Mouse (Mus musculus): ENCODE data around the gene Lhx8. TPM values are rescaled to one million over a fixed set of nuclear protein-coding genes. Genes with fewer than 3 reads are reported as not detected.

Lhx8 gene
- total RNA-seq, 1 experiment, result not detected

- no peak for TF ChIP-seq MAFK (IDR thresholded peaks at IDR 0.05; ENCODE audit: insufficient read depth, low read depth, low read length)
- TF ChIP-seq CHD2 (IDR thresholded peaks at IDR 0.05; ENCODE audit: low read depth, low read length), result no peak
- TF ChIP-seq HCFC1 (IDR thresholded peaks at IDR 0.05; ENCODE audit: borderline replicate concordance, insufficient read depth, low read length), result no peak
- no peak for TF ChIP-seq ZC3H11A (IDR thresholded peaks at IDR 0.05; ENCODE audit: borderline replicate concordance, low read depth, low read length)
- TF ChIP-seq ZNF384 (IDR thresholded peaks at IDR 0.05; ENCODE audit: low read depth, low read length), result no peak
- peaks cover 0 to 3% of the 10 kb centered on the region in 2 experiments; a peak in 1 of 4 replicates for H3K4me1 ChIP-seq (ENCODE audit: control insufficient read depth in 2 of 2, insufficient read depth in 2 of 2, low read length in 2 of 2, poor library complexity in 1 of 2)
- no peaks in the 10 kb centered on the region for H3K9me3 ChIP-seq (ENCODE audit: control insufficient read depth, insufficient read depth, low read depth, low read length)
- in situ Hi-C loops (cut with MboI; ENCODE audit: low sequenced_read_pairs in 2 of 2, unreplicated experiment in 2 of 2), result no loop called here
- no peaks in the 10 kb centered on the region for H3K36me3 ChIP-seq (ENCODE audit: control insufficient read depth, insufficient read depth, low read length, poor library complexity, severe bottlenecking)
- no peak overlapping the region for H3K27ac ChIP-seq (ENCODE audit: insufficient read depth, low read depth, low read length, poor library complexity, severe bottlenecking)
- H3K9ac ChIP-seq (ENCODE audit: insufficient read depth, low read depth, low read length, poor library complexity, severe bottlenecking), result no peak overlapping the region
- H3K4me3 ChIP-seq (ENCODE audit: insufficient read depth in 1 of 2, low read depth in 1 of 2, low read length in 2 of 2, poor library complexity in 1 of 2, severe bottlenecking in 1 of 2), result no peak overlapping the region; a peak in 2 of 4 replicates
- no peak for DNase-seq (ENCODE audit: low read depth, low spot score)
Measured at GRCm38 (mm10) chr3:154332213-154332530, 1.7 kb upstream of the Lhx8 start.

- TF ChIP-seq ZC3H11A (IDR thresholded peaks at IDR 0.05; ENCODE audit: borderline replicate concordance, low read depth, low read length) (no peak), MAFK (IDR thresholded peaks at IDR 0.05; ENCODE audit: insufficient read depth, low read depth, low read length) (no peak), CHD2 (IDR thresholded peaks at IDR 0.05; ENCODE audit: low read depth, low read length) (no peak), HCFC1 (IDR thresholded peaks at IDR 0.05; ENCODE audit: borderline replicate concordance, insufficient read depth, low read length) (no peak), ZNF384 (IDR thresholded peaks at IDR 0.05; ENCODE audit: low read depth, low read length) (no peak)
- Histone ChIP-seq H3K4me3 (ENCODE audit: insufficient read depth in 1 of 2, low read depth in 1 of 2, low read length in 2 of 2, poor library complexity in 1 of 2, severe bottlenecking in 1 of 2) (no peak overlapping the region; a peak in 1 of 4 replicates), H3K36me3 (ENCODE audit: control insufficient read depth, insufficient read depth, low read length, poor library complexity, severe bottlenecking) (no peaks in the 10 kb centered on the region), H3K9ac (ENCODE audit: insufficient read depth, low read depth, low read length, poor library complexity, severe bottlenecking) (no peak overlapping the region), H3K4me1 (ENCODE audit: control insufficient read depth in 2 of 2, insufficient read depth in 2 of 2, low read length in 2 of 2, poor library complexity in 1 of 2) (peaks cover 0 to 3% of the 10 kb centered on the region in 2 experiments; a peak in 1 of 4 replicates), H3K9me3 (ENCODE audit: control insufficient read depth, insufficient read depth, low read depth, low read length) (no peaks in the 10 kb centered on the region), H3K27ac (ENCODE audit: insufficient read depth, low read depth, low read length, poor library complexity, severe bottlenecking) (no peak overlapping the region)
- in situ Hi-C loops (cut with MboI; ENCODE audit: low sequenced_read_pairs in 2 of 2, unreplicated experiment in 2 of 2), result no loop called here
- DNase-seq (ENCODE audit: low read depth, low spot score), result no peak
Measured at GRCm38 (mm10) chr3:154331506-154332212, 1.2 kb upstream of the Lhx8 start.

- H3K4me3 ChIP-seq (ENCODE audit: insufficient read depth in 1 of 2, low read depth in 1 of 2, low read length in 2 of 2, poor library complexity in 1 of 2, severe bottlenecking in 1 of 2), result no peak overlapping the region
- in situ Hi-C loops (cut with MboI; ENCODE audit: low sequenced_read_pairs in 2 of 2, unreplicated experiment in 2 of 2), result no loop called here
- H3K9ac ChIP-seq (ENCODE audit: insufficient read depth, low read depth, low read length, poor library complexity, severe bottlenecking), result no peak overlapping the region
- no peak overlapping the region for H3K27ac ChIP-seq (ENCODE audit: insufficient read depth, low read depth, low read length, poor library complexity, severe bottlenecking)
- no peaks in the 10 kb centered on the region for H3K9me3 ChIP-seq (ENCODE audit: control insufficient read depth, insufficient read depth, low read depth, low read length)
- H3K4me1 ChIP-seq (ENCODE audit: control insufficient read depth in 2 of 2, insufficient read depth in 2 of 2, low read length in 2 of 2, poor library complexity in 1 of 2), result peaks cover 0 to 3% of the 10 kb centered on the region in 2 experiments; a peak in 1 of 4 replicates
- H3K36me3 ChIP-seq (ENCODE audit: control insufficient read depth, insufficient read depth, low read length, poor library complexity, severe bottlenecking), result no peaks in the 10 kb centered on the region
- no peak for DNase-seq (ENCODE audit: low read depth, low spot score)
- no peak for TF ChIP-seq ZNF384 (IDR thresholded peaks at IDR 0.05; ENCODE audit: low read depth, low read length)
- no peak for TF ChIP-seq ZC3H11A (IDR thresholded peaks at IDR 0.05; ENCODE audit: borderline replicate concordance, low read depth, low read length)
- no peak for TF ChIP-seq CHD2 (IDR thresholded peaks at IDR 0.05; ENCODE audit: low read depth, low read length)
- no peak for TF ChIP-seq HCFC1 (IDR thresholded peaks at IDR 0.05; ENCODE audit: borderline replicate concordance, insufficient read depth, low read length)
- no peak for TF ChIP-seq MAFK (IDR thresholded peaks at IDR 0.05; ENCODE audit: insufficient read depth, low read depth, low read length)
Measured at GRCm38 (mm10) chr3:154331003-154331340, 513 bp upstream of the Lhx8 start.

GRCm38 (mm10) chr3:154329323-154330180 lies 907 bp downstream of the Lhx8 start:
- no peak overlapping the region for H3K9ac ChIP-seq (ENCODE audit: insufficient read depth, low read depth, low read length, poor library complexity, severe bottlenecking)
- H3K9me3 ChIP-seq (ENCODE audit: control insufficient read depth, insufficient read depth, low read depth, low read length), result no peaks in the 10 kb centered on the region
- in situ Hi-C loops (cut with MboI; ENCODE audit: low sequenced_read_pairs in 2 of 2, unreplicated experiment in 2 of 2), result no loop called here

More at GRCm38 (mm10) chr3:154329323-154330180, 907 bp downstream of the Lhx8 start:
- Histone ChIP-seq H3K36me3 (ENCODE audit: control insufficient read depth, insufficient read depth, low read length, poor library complexity, severe bottlenecking) (no peaks in the 10 kb centered on the region), H3K4me1 (ENCODE audit: control insufficient read depth in 2 of 2, insufficient read depth in 2 of 2, low read length in 2 of 2, poor library complexity in 1 of 2) (peaks cover 0 to 3% of the 10 kb centered on the region in 2 experiments; a peak in 1 of 4 replicates), H3K27ac (ENCODE audit: insufficient read depth, low read depth, low read length, poor library complexity, severe bottlenecking) (no peak overlapping the region), H3K4me3 (ENCODE audit: insufficient read depth in 1 of 2, low read depth in 1 of 2, low read length in 2 of 2, poor library complexity in 1 of 2, severe bottlenecking in 1 of 2) (peak overlapping the region; percentile 9 to 19; a peak in 1 of 4 replicates)
- no peak for DNase-seq (ENCODE audit: low read depth, low spot score)
- no peak for TF ChIP-seq MAFK (IDR thresholded peaks at IDR 0.05; ENCODE audit: insufficient read depth, low read depth, low read length)
- TF ChIP-seq HCFC1 (IDR thresholded peaks at IDR 0.05; ENCODE audit: borderline replicate concordance, insufficient read depth, low read length), result no peak
- TF ChIP-seq ZC3H11A (IDR thresholded peaks at IDR 0.05; ENCODE audit: borderline replicate concordance, low read depth, low read length), result no peak
- no peak for TF ChIP-seq CHD2 (IDR thresholded peaks at IDR 0.05; ENCODE audit: low read depth, low read length)
- TF ChIP-seq ZNF384 (IDR thresholded peaks at IDR 0.05; ENCODE audit: low read depth, low read length), result no peak
